Mouse (Mus musculus) cerebellum, postnatal 36 days (tissue): Measurements from ENCODE around the gene B3gnt3.
"Not testable (repeated sequence)": the region's sequence is repeated elsewhere in the genome, so short reads cannot be mapped to it uniquely, and the experiment has no call there.

ENCODE experiments used
- DNase-seq, 2 experiments: peaks; one replicate each; pipeline ENCODE4 v3.0.0; 2021 to 2022; ENCODE audit warnings: mixed read lengths in 2 of 2

B3gnt3 gene

GRCm38 (mm10) chr8:71709800-71710446, 8.3 kb upstream of the B3gnt3 start:
- DNase-seq, result peak; percentile 97 to 99

- DNase-seq, result peak in 1 of 2 experiments; percentile 35
Observed at GRCm38 (mm10) chr8:71709134-71709799, 7.7 kb upstream of the B3gnt3 start.

- peak; percentile 38 to 55 for DNase-seq
Observed at GRCm38 (mm10) chr8:71707874-71708273, 6.3 kb upstream of the B3gnt3 start.

GRCm38 (mm10) chr8:71703400-71703799, 1.8 kb upstream of the B3gnt3 start:
- not testable (repeated sequence) for DNase-seq

GRCm38 (mm10) chr8:71702923-71703322, 1.3 kb upstream of the B3gnt3 start:
- no peak for DNase-seq

- no peak for DNase-seq
Observed at GRCm38 (mm10) chr8:71702087-71702432, 471 bp upstream of the B3gnt3 start.

GRCm38 (mm10) chr8:71700493-71701269, 908 bp downstream of the B3gnt3 start:
- DNase-seq, result no peak

- DNase-seq, result not testable (repeated sequence)
Observed at GRCm38 (mm10) chr8:71695456-71695855, 6.1 kb downstream of the B3gnt3 start.

DNA sequence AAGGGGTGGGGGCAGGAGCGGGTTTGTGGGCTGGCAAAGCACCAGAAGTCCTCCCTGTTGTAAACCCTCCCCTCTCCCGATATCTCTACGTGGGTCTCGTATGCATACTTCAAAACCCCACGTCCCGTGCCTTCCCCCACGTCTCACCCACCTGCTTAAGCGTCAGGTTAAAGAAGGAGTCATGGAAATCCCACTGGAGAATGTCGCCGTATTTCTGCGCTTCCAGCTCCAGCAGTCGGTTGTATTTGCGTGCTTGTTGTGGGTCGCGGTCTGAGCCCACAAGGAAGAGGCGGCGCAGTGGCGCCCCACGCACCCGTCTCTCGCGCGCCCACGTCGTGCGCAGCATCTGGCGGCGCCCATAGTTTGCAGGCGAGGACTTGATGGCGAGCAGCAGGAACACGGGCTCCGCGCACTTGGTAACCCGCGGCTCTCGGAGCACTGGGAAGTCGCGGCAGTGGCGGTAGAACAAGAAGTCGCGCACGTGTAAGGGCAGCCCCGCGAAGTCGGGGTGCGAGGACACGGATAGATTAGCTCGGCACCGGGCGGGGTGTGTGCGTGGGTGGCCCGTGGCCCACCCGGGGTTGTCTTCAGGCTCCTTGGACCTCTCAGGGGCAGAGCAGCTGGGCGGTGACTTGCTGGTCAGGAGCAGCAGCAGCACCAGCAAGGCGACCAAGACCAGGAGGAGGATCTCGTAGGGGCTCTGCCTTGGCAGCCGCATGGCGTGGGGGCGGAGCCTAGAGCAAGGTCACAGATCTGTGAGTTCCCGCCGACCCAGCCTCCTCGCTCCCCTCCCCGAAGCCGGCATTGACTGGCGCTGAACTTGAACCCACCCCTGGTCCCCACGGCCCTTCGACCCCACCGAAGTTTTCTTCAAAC, 8.2 kb downstream of the B3gnt3 start:
- DNase-seq, result no peak

GRCm38 (mm10) chr8:71692509-71692908, 9.1 kb downstream of the B3gnt3 start:
- DNase-seq, result no peak

DNA sequence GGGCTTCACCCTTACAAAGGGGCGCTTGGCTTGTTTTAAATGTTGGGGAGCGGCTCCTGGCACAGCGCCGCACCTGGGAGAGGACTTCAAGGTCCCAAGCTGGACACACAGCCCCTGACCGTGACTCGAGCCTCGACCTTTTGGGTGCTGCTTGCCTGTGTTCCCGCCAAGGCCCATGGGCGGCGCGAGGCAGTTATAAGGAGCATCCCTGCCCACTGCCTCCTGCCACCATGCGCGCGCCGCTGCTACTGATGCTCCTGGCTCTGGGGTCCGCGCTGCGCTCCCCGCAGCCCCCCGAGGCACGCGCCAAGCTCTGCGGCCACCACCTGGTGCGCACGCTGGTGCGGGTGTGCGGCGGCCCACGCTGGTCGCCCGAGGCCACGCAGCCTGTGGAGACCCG, 12.6 kb downstream of the B3gnt3 start, which contains the start of gene Insl3:
TSS of gene Insl3 (plus strand) at position 187 of the 400 bp plus-strand sequence.
- DNase-seq, result no peak

DNA sequence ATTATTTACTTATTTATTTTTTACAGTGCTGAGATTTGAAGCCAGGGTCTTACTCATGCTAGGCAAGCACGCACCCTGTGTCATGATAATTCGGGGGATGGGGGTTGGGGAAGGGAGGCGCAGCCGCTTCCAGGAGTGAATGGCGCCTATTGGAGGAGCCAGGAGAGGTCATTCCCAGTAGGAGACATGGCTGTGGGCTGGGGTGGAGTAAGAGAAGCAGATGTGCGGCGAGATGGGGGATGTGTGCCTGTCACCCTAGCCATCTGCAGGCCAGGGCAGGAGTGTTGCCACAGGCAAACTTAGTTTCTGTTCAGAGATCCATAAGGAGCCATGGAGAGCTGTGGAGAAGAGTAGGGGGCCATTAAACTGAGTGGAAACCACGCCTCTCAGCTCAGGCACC, 14.0 kb downstream of the B3gnt3 start:
- DNase-seq, result no peak

DNA sequence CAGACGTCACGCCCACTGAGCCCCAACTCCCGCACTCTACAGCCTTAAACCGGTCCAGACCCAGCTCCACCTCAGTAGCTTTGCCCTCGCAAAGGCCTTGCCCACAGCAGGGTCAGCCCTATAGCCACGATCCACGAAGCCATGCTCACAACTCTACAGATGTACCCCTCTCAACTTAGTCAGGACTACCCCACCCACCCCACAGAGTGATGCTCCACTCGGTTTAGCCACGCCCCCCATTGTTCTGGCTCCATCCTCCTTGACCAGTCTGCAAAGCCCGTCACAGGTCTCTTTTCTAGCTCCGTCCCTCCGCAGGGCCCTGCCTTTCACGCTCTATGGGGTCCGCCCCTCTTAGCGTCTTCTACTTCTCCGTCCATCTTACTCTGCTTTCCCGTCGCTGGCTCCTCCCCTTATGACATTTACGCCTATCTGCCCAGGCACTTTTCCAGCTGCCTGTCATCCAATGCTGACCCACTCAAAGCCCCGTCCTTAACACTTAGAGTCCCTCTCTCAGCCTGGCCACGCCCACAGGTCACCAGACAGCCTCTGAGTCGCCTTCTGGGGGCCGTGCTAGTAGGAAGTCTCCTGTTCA, 15.3 kb downstream of the B3gnt3 start:
- no peak for DNase-seq

DNA sequence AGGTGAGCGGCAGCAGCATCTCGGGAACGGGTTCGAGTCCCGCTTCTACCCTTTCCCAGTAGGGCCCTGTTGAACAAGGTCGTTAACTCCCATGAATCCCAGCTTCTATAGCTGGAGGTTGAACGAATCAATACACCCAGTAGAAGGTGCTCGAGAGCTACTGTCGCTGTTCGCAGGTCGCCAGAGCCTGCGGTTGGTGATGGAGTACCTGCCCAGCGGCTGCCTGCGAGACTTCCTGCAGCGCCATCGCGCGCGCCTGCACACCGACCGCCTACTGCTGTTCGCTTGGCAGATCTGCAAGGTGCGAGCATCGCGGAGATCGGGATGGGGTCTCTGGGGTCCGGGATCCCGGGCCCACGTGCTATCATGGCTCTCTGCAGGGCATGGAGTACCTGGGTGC, 16.0 kb downstream of the B3gnt3 start:
- DNase-seq, result no peak

DNA sequence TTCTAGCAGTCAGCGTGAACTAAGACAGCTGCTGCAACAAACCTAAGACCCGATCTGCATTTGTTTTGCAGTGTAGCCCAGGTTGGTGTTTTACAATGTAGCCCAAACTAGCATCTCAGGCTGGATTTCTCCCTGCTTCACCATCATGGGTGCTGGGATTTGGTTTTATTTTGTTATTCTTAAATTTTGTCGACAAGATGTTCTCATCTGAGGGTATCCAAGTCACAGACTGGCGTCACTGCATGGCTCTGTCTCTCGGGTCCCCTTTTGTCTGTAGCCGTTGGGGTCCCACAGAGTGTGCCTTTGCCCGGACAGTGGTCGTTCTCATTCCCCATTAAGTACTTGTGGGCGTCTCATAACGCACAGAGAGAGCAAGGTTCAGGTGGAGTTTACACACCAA, 16.9 kb downstream of the B3gnt3 start:
- no peak for DNase-seq

DNA sequence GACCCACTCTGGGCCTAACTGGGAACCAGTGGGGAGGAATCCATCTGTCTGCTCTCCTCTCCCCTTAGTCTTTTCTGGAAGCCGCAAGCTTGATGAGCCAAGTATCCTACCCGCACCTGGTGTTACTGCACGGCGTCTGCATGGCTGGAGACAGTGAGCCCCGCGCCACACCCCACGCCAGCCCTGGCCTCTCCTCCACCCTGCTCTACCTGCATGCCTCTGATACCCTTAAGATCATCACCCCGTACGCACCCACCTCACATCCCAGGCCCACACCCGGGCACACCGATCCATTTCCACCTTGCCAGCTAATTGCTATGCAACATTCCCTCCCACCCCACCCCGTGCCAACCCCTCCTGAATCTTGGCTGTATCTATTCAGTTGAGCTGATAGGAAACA, 18.8 kb downstream of the B3gnt3 start:
- no peak for DNase-seq

DNA sequence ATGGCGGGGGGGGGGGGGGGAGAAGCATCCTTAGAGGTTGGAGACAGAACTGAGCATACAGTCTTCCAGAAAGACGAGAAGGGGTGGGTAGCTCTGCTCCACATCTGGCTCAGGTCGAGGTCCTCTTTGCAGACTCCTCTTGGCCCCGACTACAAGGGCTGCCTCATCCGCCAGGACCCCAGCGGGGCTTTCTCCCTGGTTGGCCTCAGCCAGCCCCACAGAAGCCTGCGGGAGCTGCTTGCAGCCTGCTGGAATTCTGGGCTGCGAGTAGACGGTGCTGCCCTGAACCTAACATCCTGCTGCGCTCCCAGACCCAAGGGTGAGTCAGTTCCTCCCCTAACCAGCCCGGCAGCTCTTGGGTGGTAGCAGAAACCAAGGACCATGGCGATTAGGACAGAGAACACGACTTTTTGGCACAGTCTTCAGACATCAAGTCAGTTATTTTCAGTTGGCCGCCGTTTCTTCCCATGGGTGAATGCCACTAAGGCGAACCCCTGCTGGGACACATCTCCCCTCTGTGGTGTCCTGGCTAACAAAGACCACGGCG, 20.1 kb downstream of the B3gnt3 start:
- DNase-seq, result no peak

DNA sequence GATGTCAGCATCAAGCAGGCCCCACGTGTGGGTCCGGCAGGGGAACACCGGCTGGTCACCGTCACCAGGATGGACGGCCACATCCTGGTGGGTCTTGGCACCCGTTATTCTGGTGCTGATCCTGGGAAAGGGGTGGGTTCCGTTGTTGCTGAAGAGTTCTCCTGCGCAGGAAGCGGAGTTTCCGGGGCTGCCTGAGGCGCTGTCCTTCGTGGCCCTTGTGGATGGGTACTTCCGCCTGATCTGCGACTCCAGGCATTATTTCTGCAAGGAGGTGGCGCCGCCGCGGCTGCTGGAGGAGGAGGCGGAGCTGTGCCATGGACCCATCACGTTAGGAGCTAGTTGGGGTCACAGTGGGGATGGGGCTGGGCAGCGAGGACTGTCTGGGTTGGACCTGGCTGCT, 21.1 kb downstream of the B3gnt3 start:
- DNase-seq, result no peak

GRCm38 (mm10) chr8:71679550-71680168, 21.9 kb downstream of the B3gnt3 start:
- peak in 1 of 2 experiments; percentile 63 for DNase-seq

GRCm38 (mm10) chr8:71679116-71679515, 22.5 kb downstream of the B3gnt3 start:
- no peak for DNase-seq

GRCm38 (mm10) chr8:71678216-71678615, 23.4 kb downstream of the B3gnt3 start:
- no peak for DNase-seq

- DNase-seq, result no peak
Observed at GRCm38 (mm10) chr8:71677555-71677954, 24.0 kb downstream of the B3gnt3 start.
